Mouse (Mus musculus) lung, adult 2 months (tissue): ENCODE results near the gene Mknk2. TPM values are rescaled to one million over a fixed set of nuclear protein-coding genes. Genes with fewer than 3 reads are reported as not detected.

Source experiments
- DNase-seq: peaks from one replicate; pipeline ENCODE4 v3.0.0; 2022
- H3K4me1 ChIP-seq: fragments of 200-500 bp; 2 replicates; pipeline ENCODE4 v1.6.1; 2011; ENCODE audit warnings: low read length; ENCODE audit not compliant: control insufficient read depth, insufficient read depth
- H3K4me3 ChIP-seq: fragments of 200-500 bp; replicated peaks from 2 replicates; pipeline ENCODE3; 2011; ENCODE audit warnings: low read depth, mild to moderate bottlenecking, control low read depth, low read length; ENCODE audit errors: extremely low read depth
- CTCF ChIP-seq: fragments of 200-500 bp; IDR thresholded peaks from 2 replicates; pipeline ENCODE4 v1.5.1; 2011; ENCODE audit warnings: mild to moderate bottlenecking, low read length, control low read depth; ENCODE audit not compliant: insufficient read depth
- POLR2A ChIP-seq: fragments of 200-500 bp; IDR thresholded peaks from 2 replicates; pipeline ENCODE4 v1.6.1; 2011; ENCODE audit warnings: low read depth, mild to moderate bottlenecking, control low read depth, low read length, borderline replicate concordance; ENCODE audit errors: extremely low read depth
- WGBS: fragments of 180-500 bp; shearing (Covaris S2); methylation state at CpG from one replicate; pipeline ENCODE4 v1.1.7; 2018; 5-methylcytosine and 5-hydroxymethylcytosine counted together
- polyA plus RNA-seq: library from polyadenylated mRNA; depleted of rRNA; stranded (reverse); fragments of >200 nt; gene quantifications from 2 replicates; pipeline ENCODE4 v1.2.3, GENCODE M21; 2012; rRNA removed

The Mknk2 gene
- polyA plus RNA-seq, 1 experiment, result 267 TPM

DNA sequence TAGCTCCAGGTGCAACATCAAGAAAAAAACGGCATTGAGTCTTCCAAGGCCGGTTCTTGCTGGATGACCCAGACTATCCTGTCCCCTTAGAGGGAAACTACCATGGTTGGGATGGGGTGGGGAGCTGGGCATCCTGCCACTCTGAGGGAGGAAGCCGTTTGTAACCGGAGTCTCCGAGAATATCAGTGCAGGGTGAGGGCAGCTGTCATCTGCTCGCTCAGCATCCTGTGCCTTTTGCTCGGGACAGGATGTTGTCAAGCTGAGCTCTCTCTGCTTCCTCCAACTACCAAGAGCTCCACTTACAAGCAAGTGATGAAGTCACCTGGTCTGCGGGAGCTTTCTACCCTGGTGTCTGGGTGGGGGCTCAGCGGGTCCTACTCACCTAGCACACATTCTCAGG is 59.7 kb downstream of the Mknk2 start:
- Histone ChIP-seq H3K4me1 (peaks cover 1% of the 10 kb centered on the region; the same call in 1 of the 2 replicates), H3K4me3 (no peak overlapping the region)
- TF ChIP-seq POLR2A (peak; percentile 14; the same call in 1 of the 2 replicates), CTCF (no peak)
- DNase-seq, result no peak
- 40% methylated on average over 9 of the region's 9 CpGs for WGBS

Other genes starting within 250 kb of the Mknk2 start
- gene Tcf3, start 244.5 kb downstream of the Mknk2 start, polyA plus RNA-seq, result 94.7 and 98.6 TPM in 2 replicates
- gene Onecut3, start 183.3 kb downstream of the Mknk2 start, polyA plus RNA-seq, result not detected in 2 replicates
- gene Atp8b3, start 139.0 kb downstream of the Mknk2 start, polyA plus RNA-seq, result 0.08 and 0.11 TPM in 2 replicates
- gene Rexo1, start 116.6 kb downstream of the Mknk2 start, polyA plus RNA-seq, result 61.8 and 62.7 TPM in 2 replicates
- 24.8 and 31.5 TPM in 2 replicates for gene Klf16, start 100.8 kb downstream of the Mknk2 start, polyA plus RNA-seq
- gene Abhd17a, start 87.8 kb downstream of the Mknk2 start, polyA plus RNA-seq, result 191 and 262 TPM in 2 replicates
- gene Scamp4, start 75.2 kb downstream of the Mknk2 start, polyA plus RNA-seq, result 91.4 and 110 TPM in 2 replicates
- gene Adat3, start 75.2 kb downstream of the Mknk2 start, polyA plus RNA-seq, result 10.0 and 14.1 TPM in 2 replicates
- 1.6 and 2.2 TPM in 2 replicates for gene Gm49322, start 72.1 kb downstream of the Mknk2 start, polyA plus RNA-seq
- gene Csnk1g2, start 55.3 kb downstream of the Mknk2 start, polyA plus RNA-seq, result 246 and 276 TPM in 2 replicates
- gene Btbd2, start 21.0 kb downstream of the Mknk2 start, polyA plus RNA-seq, result 87.0 and 91.3 TPM in 2 replicates
- 51.5 and 52.4 TPM in 2 replicates for gene Mob3a, start 23.9 kb upstream of the Mknk2 start, polyA plus RNA-seq
- 61.9 and 70.8 TPM in 2 replicates for gene Izumo4, start 24.1 kb upstream of the Mknk2 start, polyA plus RNA-seq
- gene Ap3d1, start 64.2 kb upstream of the Mknk2 start, polyA plus RNA-seq, result 111 and 136 TPM in 2 replicates
- 29.9 and 43.0 TPM in 2 replicates for gene Dot1l, start 77.1 kb upstream of the Mknk2 start, polyA plus RNA-seq
- 35.7 and 38.7 TPM in 2 replicates for gene Sf3a2, start 120.1 kb upstream of the Mknk2 start, polyA plus RNA-seq
- gene Plekhj1, start 120.5 kb upstream of the Mknk2 start, polyA plus RNA-seq, result 51.2 and 58.8 TPM in 2 replicates
- 0.62 and 1.3 TPM in 2 replicates for gene Amh, start 127.1 kb upstream of the Mknk2 start, polyA plus RNA-seq
- 7.7 TPM in 1 of 2 replicates, not detected in the other for gene Jsrp1, start 135.4 kb upstream of the Mknk2 start, polyA plus RNA-seq
- 804 and 834 TPM in 2 replicates for gene Oaz1, start 148.5 kb upstream of the Mknk2 start, polyA plus RNA-seq
- 0.10 and 0.31 TPM in 2 replicates for gene Lingo3, start 165.9 kb upstream of the Mknk2 start, polyA plus RNA-seq
- gene Lsm7, start 177.1 kb upstream of the Mknk2 start, polyA plus RNA-seq, result 78.5 and 79.1 TPM in 2 replicates
- gene Sppl2b, start 177.2 kb upstream of the Mknk2 start, polyA plus RNA-seq, result 91.7 and 93.9 TPM in 2 replicates
- 0.06 and 0.07 TPM in 2 replicates for gene Tmprss9, start 193.7 kb upstream of the Mknk2 start, polyA plus RNA-seq
- 157 and 196 TPM in 2 replicates for gene Timm13, start 222.9 kb upstream of the Mknk2 start, polyA plus RNA-seq
- gene Lmnb2, start 240.1 kb upstream of the Mknk2 start, polyA plus RNA-seq, result 9.4 and 11.3 TPM in 2 replicates